Mouse (Mus musculus) midbrain, embryonic 16.5 days (tissue): Measurements from ENCODE around the gene Disc1. TPM values are rescaled to one million over a fixed set of nuclear protein-coding genes. Genes with fewer than 3 reads are reported as not detected.

Experiments
- ATAC-seq: fragments of 200-750 bp; cut with Nextera tagmentation; 2 replicates; pipeline ENCODE4 v1.8.0; 2017; ENCODE audit warnings: moderate TSS enrichment
- H3K27ac ChIP-seq: fragments of 300-500 bp; sonication (generic); 2 replicates; pipeline ENCODE4 v1.5.1; 2014; ENCODE audit warnings: mild to moderate bottlenecking, low read length, mixed read lengths
- H3K27me3 ChIP-seq: fragments of 300-500 bp; sonication (generic); 2 replicates; pipeline ENCODE4 v1.6.1; 2014; ENCODE audit warnings: low read depth, low read length, mixed read lengths; ENCODE audit not compliant: control insufficient read depth, insufficient read depth
- H3K36me3 ChIP-seq: fragments of 300-500 bp; sonication (generic); 2 replicates; pipeline ENCODE4 v1.6.1; 2014; ENCODE audit warnings: mild to moderate bottlenecking, low read length, moderate library complexity, mixed read lengths; ENCODE audit not compliant: control insufficient read depth, insufficient read depth
- H3K4me1 ChIP-seq: fragments of 300-500 bp; sonication (generic); 2 replicates; pipeline ENCODE4 v1.6.1; 2014; ENCODE audit warnings: mild to moderate bottlenecking, low read length, mixed read lengths; ENCODE audit not compliant: control insufficient read depth, insufficient read depth
- H3K4me2 ChIP-seq: fragments of 300-500 bp; sonication (generic); 2 replicates; pipeline ENCODE4 v1.6.1; 2014; ENCODE audit warnings: mild to moderate bottlenecking, low read length, mixed read lengths
- H3K4me3 ChIP-seq: fragments of 300-500 bp; sonication (generic); 2 replicates; pipeline ENCODE4 v1.5.1; 2014; ENCODE audit warnings: low read depth, mild to moderate bottlenecking, low read length, moderate library complexity, mixed read lengths
- H3K9ac ChIP-seq: fragments of 300-500 bp; sonication (generic); 2 replicates; pipeline ENCODE4 v1.6.1; 2014; ENCODE audit warnings: low read depth, low read length, mixed read lengths
- H3K9me3 ChIP-seq: fragments of 300-500 bp; sonication (generic); replicated peaks from 2 replicates; pipeline ENCODE4 v1.6.1; 2014; ENCODE audit warnings: mild to moderate bottlenecking, low read length, mixed read lengths; ENCODE audit not compliant: control insufficient read depth, poor library complexity, severe bottlenecking
- WGBS: fragments of 180-500 bp; shearing (Covaris S2); extraction: QIAGEN DNeasy Blood & Tissue Kit; methylation state at CpG from one replicate; pipeline ENCODE4 v1.1.7; 2014; 5-methylcytosine and 5-hydroxymethylcytosine counted together
- polyA plus RNA-seq: library from polyadenylated mRNA; unstranded; fragments of >200 nt; fragmentation: Nextera tagmentation; extraction: Ambion mirVana; gene quantifications from 2 replicates; pipeline ENCODE4 v1.2.1, GENCODE M21; 2015

Disc1 gene
- 1.2 and 1.5 TPM in 2 replicates for polyA plus RNA-seq

GRCm38 (mm10) chr8:125053505-125054435 is at the start of gene Disc1:
TSS of gene Disc1 (plus strand) at chr8:125054195.
- peaks cover 29% of the 10 kb centered on the region for H3K27me3 ChIP-seq
- WGBS, result 3% methylated on average over 59 of the region's 65 CpGs
- H3K4me2 ChIP-seq, result peak within 1 kb of the TSS; percentile 93
- H3K27ac ChIP-seq, result peak within 1 kb of the TSS; percentile 74
- no peaks in the 10 kb centered on the region for H3K9me3 ChIP-seq
- no peaks in the 10 kb centered on the region for H3K36me3 ChIP-seq
- peak within 1 kb of the TSS; percentile 68 for H3K4me3 ChIP-seq
- ATAC-seq, result peak; percentile 60
- H3K9ac ChIP-seq, result peak within 1 kb of the TSS; percentile 79
- peaks cover 4% of the 10 kb centered on the region; the same call in 1 of the 2 replicates for H3K4me1 ChIP-seq

- no peaks in the 10 kb centered on the region for H3K9me3 ChIP-seq
- H3K27me3 ChIP-seq, result 0 out of 2 replicates have a peak, but pooled peaks cover 3% of the 10 kb centered on the region
- H3K4me2 ChIP-seq, result peak within 1 kb of the TSS; percentile 89
- 3% methylated on average over 72 of the region's 84 CpGs for WGBS
- peaks cover 4% of the 10 kb centered on the region for H3K36me3 ChIP-seq
- H3K4me1 ChIP-seq, result peaks cover 3% of the 10 kb centered on the region
- peak within 1 kb of the TSS; percentile 98 for H3K9ac ChIP-seq
- H3K27ac ChIP-seq, result peak within 1 kb of the TSS; percentile 89
- peak within 1 kb of the TSS; percentile 94 for H3K4me3 ChIP-seq
- ATAC-seq, result peak; percentile 99
Measured at GRCm38 (mm10) chr8:125012695-125013627, 41.0 kb upstream of the Disc1 start, which contains the start of gene Tsnax. TSS of gene Tsnax (plus strand) at chr8:125012997.

GRCm38 (mm10) chr8:125024085-125024484 is 29.9 kb upstream of the Disc1 start:
- Histone ChIP-seq H3K4me2 (no peak overlapping the region), H3K4me3 (no peak overlapping the region), H3K36me3 (peaks cover 28% of the 10 kb centered on the region), H3K27me3 (no peaks in the 10 kb centered on the region), H3K9ac (no peak overlapping the region), H3K4me1 (no peaks in the 10 kb centered on the region), H3K27ac (no peak overlapping the region), H3K9me3 (no peaks in the 10 kb centered on the region)
- 96% methylated on average over 8 of the region's 8 CpGs for WGBS
- no peak for ATAC-seq

DNA sequence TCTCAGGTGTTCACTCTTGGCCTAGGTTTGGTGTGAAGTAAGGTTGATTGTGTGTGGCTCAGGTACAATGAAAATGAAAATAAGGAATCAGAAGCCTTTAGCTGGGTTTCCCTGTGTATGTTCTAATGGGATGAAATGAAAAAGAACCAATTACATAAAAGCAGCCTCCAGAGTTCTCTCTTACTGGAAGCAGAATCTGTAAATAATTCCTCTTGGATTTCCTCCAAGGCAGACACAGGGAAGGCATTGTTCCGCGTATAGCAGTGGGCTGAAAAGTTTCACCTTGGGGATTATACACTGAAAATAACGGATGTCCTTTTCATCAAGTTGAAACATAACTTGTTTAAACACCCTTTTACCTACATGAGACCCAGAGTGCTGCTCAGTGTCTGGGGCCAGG is 26.8 kb upstream of the Disc1 start:
- WGBS, result 60% methylated on average over 3 of the region's 3 CpGs
- ATAC-seq, result no peak
- Histone ChIP-seq H3K9ac (no peak overlapping the region), H3K27ac (no peak overlapping the region), H3K4me3 (no peak overlapping the region), H3K4me2 (no peak overlapping the region), H3K4me1 (no peaks in the 10 kb centered on the region), H3K27me3 (no peaks in the 10 kb centered on the region), H3K36me3 (peaks cover 30% of the 10 kb centered on the region), H3K9me3 (no peaks in the 10 kb centered on the region)

DNA sequence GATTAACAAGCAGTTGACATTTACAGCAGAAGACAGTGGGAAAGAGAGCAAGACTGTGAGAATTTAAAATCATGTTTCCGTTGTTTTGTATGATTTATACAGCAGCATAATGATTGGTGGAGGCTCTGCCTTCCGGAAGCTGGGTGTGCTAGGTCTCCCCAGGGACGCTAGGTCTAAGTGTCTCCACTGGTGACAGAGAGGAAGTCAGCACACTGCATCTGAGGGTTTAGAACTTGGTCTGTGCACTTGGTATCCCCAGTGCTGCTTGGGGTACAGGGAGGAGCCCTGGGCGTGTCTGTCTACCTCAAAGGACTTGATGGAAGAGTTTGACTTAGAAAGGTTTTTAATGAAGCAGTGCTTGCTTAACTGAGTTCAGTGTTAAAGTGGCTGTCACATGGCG is 25.2 kb upstream of the Disc1 start:
- Histone ChIP-seq H3K9me3 (no peaks in the 10 kb centered on the region), H3K27ac (no peak overlapping the region)

DNA sequence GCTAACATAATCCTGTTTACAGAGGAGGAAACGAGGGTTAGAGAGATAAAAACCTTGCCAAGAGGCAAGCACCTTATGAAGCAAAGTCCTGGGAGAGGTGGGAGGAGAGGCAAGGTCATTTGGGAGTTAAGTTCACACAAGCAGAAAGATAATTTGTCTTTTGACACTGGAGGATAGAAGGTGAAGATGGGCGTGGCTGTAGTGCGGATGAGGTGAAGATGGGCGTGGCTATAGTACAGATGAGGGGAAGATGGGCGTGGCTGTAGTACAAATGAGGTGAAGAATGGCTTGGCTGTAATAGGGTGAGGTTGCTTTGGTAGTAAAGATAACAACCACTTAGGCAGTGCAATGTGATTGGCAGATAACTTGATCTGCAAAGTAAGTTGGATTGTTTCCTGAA is 22.7 kb upstream of the Disc1 start:
- Histone ChIP-seq H3K4me1 (0 out of 2 replicates have a peak, but pooled peaks cover 2% of the 10 kb centered on the region), H3K36me3 (peaks cover 12% of the 10 kb centered on the region; the same call in 1 of the 2 replicates), H3K4me2 (no peak overlapping the region), H3K27ac (no peak overlapping the region), H3K4me3 (no peak overlapping the region), H3K9me3 (no peaks in the 10 kb centered on the region), H3K27me3 (no peaks in the 10 kb centered on the region), H3K9ac (no peak overlapping the region)
- ATAC-seq, result no peak
- WGBS, result 89% methylated on average over 5 of the region's 5 CpGs

More for the DNA sequence above, 25.2 kb upstream of the Disc1 start:
- H3K36me3 ChIP-seq, result peaks cover 27% of the 10 kb centered on the region
- no peak for ATAC-seq
- H3K27me3 ChIP-seq, result no peaks in the 10 kb centered on the region
- 96% methylated on average over 5 of the region's 5 CpGs for WGBS
- no peak overlapping the region for H3K9ac ChIP-seq
- H3K4me2 ChIP-seq, result no peak overlapping the region
- no peak overlapping the region for H3K4me3 ChIP-seq
- H3K4me1 ChIP-seq, result no peaks in the 10 kb centered on the region

GRCm38 (mm10) chr8:125034669-125035068 is 19.3 kb upstream of the Disc1 start:
- Histone ChIP-seq H3K27me3 (no peaks in the 10 kb centered on the region), H3K4me1 (0 out of 2 replicates have a peak, but pooled peaks cover 2% of the 10 kb centered on the region), H3K4me2 (no peak overlapping the region), H3K4me3 (no peak overlapping the region), H3K9ac (no peak overlapping the region), H3K36me3 (peaks cover 11% of the 10 kb centered on the region), H3K9me3 (no peaks in the 10 kb centered on the region), H3K27ac (no peak overlapping the region)
- 19% methylated on average over 8 of the region's 8 CpGs for WGBS
- ATAC-seq, result peak; percentile 32; the same call in 1 of the 2 replicates

DNA sequence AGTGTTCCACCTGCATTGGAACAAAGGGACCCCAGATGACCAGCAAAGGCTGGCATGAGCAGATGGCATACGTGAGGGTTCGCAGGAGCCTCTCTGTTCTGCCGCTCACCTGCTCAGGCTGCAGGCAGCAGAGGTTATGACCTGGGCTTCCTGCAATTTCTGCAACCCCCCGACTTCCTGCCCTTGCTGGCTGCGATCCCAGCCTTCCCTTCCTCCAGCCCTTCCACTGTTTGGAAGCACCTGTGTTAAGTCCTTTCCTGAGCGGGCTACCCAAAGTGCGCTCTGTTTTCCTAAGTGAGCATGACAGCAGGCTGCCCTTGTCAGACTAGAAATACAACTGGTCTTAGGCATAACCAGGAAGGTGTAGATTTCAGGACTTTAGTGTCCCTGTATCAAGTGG is 16.9 kb upstream of the Disc1 start:
- no peak overlapping the region for H3K27ac ChIP-seq
- no peak overlapping the region for H3K4me3 ChIP-seq
- H3K4me1 ChIP-seq, result 0 out of 2 replicates have a peak, but pooled peaks cover 2% of the 10 kb centered on the region
- H3K9ac ChIP-seq, result no peak overlapping the region
- WGBS, result 94% methylated on average over 7 of the region's 7 CpGs
- ATAC-seq, result no peak
- no peak overlapping the region for H3K4me2 ChIP-seq
- peaks cover 11% of the 10 kb centered on the region for H3K36me3 ChIP-seq
- no peaks in the 10 kb centered on the region for H3K27me3 ChIP-seq
- no peaks in the 10 kb centered on the region for H3K9me3 ChIP-seq
